Mouse (Mus musculus) cerebellum, adult 11-12 months (tissue): ENCODE data around the gene Tmem175.

Experiments used
- DNase-seq: peaks from one replicate; pipeline ENCODE4 v3.0.0; 2022

The Tmem175 gene

GRCm38 (mm10) chr5:108678296-108678854 lies 48.8 kb downstream of the Tmem175 start:
- DNase-seq: no peak

- no peak for DNase-seq
These were observed 50.3 kb downstream of the Tmem175 start for GRCm38 (mm10) chr5:108679909-108680308.

GRCm38 (mm10) chr5:108680871-108681270 lies 51.3 kb downstream of the Tmem175 start:
- DNase-seq: no peak

GRCm38 (mm10) chr5:108689091-108689490 lies 59.5 kb downstream of the Tmem175 start:
- no peak for DNase-seq

- DNase-seq: no peak
These were observed 61.6 kb downstream of the Tmem175 start for GRCm38 (mm10) chr5:108691152-108691551.

- DNase-seq: no peak
These were observed 62.7 kb downstream of the Tmem175 start, which contains the start of gene Fgfrl1 for GRCm38 (mm10) chr5:108692271-108692670. Gene Fgfrl1 (plus strand): TSS chr5:108692382.

- no peak for DNase-seq
These were observed 64.3 kb downstream of the Tmem175 start for GRCm38 (mm10) chr5:108693872-108694288.

- DNase-seq: no peak
These were observed 65.0 kb downstream of the Tmem175 start for GRCm38 (mm10) chr5:108694352-108695261.

GRCm38 (mm10) chr5:108695861-108696260 lies 66.3 kb downstream of the Tmem175 start:
- no peak for DNase-seq

GRCm38 (mm10) chr5:108696542-108696941 lies 67.0 kb downstream of the Tmem175 start:
- DNase-seq: no peak

GRCm38 (mm10) chr5:108697341-108697753 lies 67.8 kb downstream of the Tmem175 start:
- no peak for DNase-seq
